Mouse (Mus musculus) forebrain, embryonic 15.5 days (tissue): ENCODE measurements around the gene 2410004B18Rik. TPM values are rescaled to one million over a fixed set of nuclear protein-coding genes. Genes with fewer than 3 reads are reported as not detected.

ENCODE experiments used
- ATAC-seq: fragments of 200-750 bp; cut with Nextera tagmentation; replicated peaks from 2 replicates; pipeline ENCODE4 v1.8.0; 2017; ENCODE audit warnings: mild to moderate bottlenecking, moderate TSS enrichment, moderate library complexity
- H3K27ac ChIP-seq: fragments of 300-500 bp; sonication (generic); replicated peaks from 2 replicates; pipeline ENCODE4 v1.5.1; 2015; ENCODE audit warnings: mild to moderate bottlenecking, inconsistent platforms
- H3K27me3 ChIP-seq: fragments of 300-500 bp; sonication (generic); 2 replicates; pipeline ENCODE4 v1.6.1; 2015; ENCODE audit warnings: inconsistent platforms
- H3K36me3 ChIP-seq: fragments of 300-500 bp; sonication (generic); 2 replicates; pipeline ENCODE4 v1.6.1; 2015; ENCODE audit warnings: mild to moderate bottlenecking, inconsistent platforms
- H3K4me1 ChIP-seq: fragments of 300-500 bp; sonication (generic); 2 replicates; pipeline ENCODE4 v1.6.1; 2015; ENCODE audit warnings: inconsistent platforms
- H3K4me2 ChIP-seq: fragments of 300-500 bp; sonication (generic); replicated peaks from 2 replicates; pipeline ENCODE4 v1.6.1; 2015; ENCODE audit warnings: mild to moderate bottlenecking, inconsistent platforms
- H3K4me3 ChIP-seq: fragments of 300-500 bp; sonication (generic); 2 replicates; pipeline ENCODE4 v1.5.1; 2015; ENCODE audit warnings: mild to moderate bottlenecking, inconsistent platforms
- H3K9ac ChIP-seq: fragments of 300-500 bp; sonication (generic); replicated peaks from 2 replicates; pipeline ENCODE4 v1.6.1; 2015; ENCODE audit warnings: mild to moderate bottlenecking, inconsistent platforms
- H3K9me3 ChIP-seq: fragments of 300-500 bp; sonication (generic); 2 replicates; pipeline ENCODE4 v1.6.1; 2016; ENCODE audit warnings: inconsistent platforms
- WGBS: fragments of 180-500 bp; shearing (Covaris S2); methylation state at CpG from one replicate; pipeline ENCODE4 v1.1.7; 2015; ENCODE audit warnings: mixed read lengths; 5-methylcytosine and 5-hydroxymethylcytosine counted together
- polyA plus RNA-seq: library from polyadenylated mRNA; unstranded; fragments of >200 nt; fragmentation: Nextera tagmentation; extraction: Ambion mirVana; gene quantifications from 2 replicates; pipeline ENCODE4 v1.2.1, GENCODE M21; 2015

2410004B18Rik gene
- polyA plus RNA-seq, 1 experiment from 2014 or later: 80.1 TPM

- peaks cover 32% of the 10 kb centered on the region for H3K4me1 ChIP-seq
- H3K4me2 ChIP-seq: peak overlapping the region; percentile 81
- peak; percentile 9 for ATAC-seq
- peak overlapping the region; percentile 97 for H3K9ac ChIP-seq
- H3K27me3 ChIP-seq: no peaks in the 10 kb centered on the region
- H3K4me3 ChIP-seq: peak overlapping the region; percentile 97
- 20% methylated on average over 47 of the region's 50 CpGs for WGBS
- peak overlapping the region; percentile 84 for H3K27ac ChIP-seq
- H3K36me3 ChIP-seq: peaks cover 12% of the 10 kb centered on the region
- no peaks in the 10 kb centered on the region for H3K9me3 ChIP-seq
These were observed 863 bp downstream of the 2410004B18Rik start for GRCm38 (mm10) chr3:145938405-145939349.

GRCm38 (mm10) chr3:145939402-145939801 lies 1.6 kb downstream of the 2410004B18Rik start:
- Histone ChIP-seq H3K27me3 (no peaks in the 10 kb centered on the region), H3K36me3 (peaks cover 18% of the 10 kb centered on the region), H3K4me1 (peaks cover 32% of the 10 kb centered on the region), H3K4me3 (peak overlapping the region; percentile 97), H3K9me3 (no peaks in the 10 kb centered on the region), H3K27ac (no peak overlapping the region), H3K9ac (peak overlapping the region; percentile 97), H3K4me2 (peak overlapping the region; percentile 81)
- ATAC-seq: no peak
- 80% methylated on average over 12 of the region's 12 CpGs for WGBS

- H3K4me1 ChIP-seq: peaks cover 32% of the 10 kb centered on the region
- H3K9ac ChIP-seq: 0 out of 2 replicates have a peak overlapping the region, but pooled peaks have one; percentile 7
- no peak overlapping the region for H3K4me3 ChIP-seq
- 77% methylated on average over 4 of the region's 4 CpGs for WGBS
- no peaks in the 10 kb centered on the region for H3K27me3 ChIP-seq
- H3K36me3 ChIP-seq: peaks cover 24% of the 10 kb centered on the region
- ATAC-seq: no peak
- H3K27ac ChIP-seq: no peak overlapping the region
- H3K9me3 ChIP-seq: no peaks in the 10 kb centered on the region
- H3K4me2 ChIP-seq: no peak overlapping the region
These were observed 2.2 kb downstream of the 2410004B18Rik start for GRCm38 (mm10) chr3:145939971-145940370.

GRCm38 (mm10) chr3:145941971-145942370 lies 4.2 kb downstream of the 2410004B18Rik start:
- Histone ChIP-seq H3K27me3 (no peaks in the 10 kb centered on the region), H3K36me3 (peaks cover 33% of the 10 kb centered on the region), H3K4me2 (no peak overlapping the region), H3K9me3 (no peaks in the 10 kb centered on the region), H3K4me3 (no peak overlapping the region), H3K27ac (no peak overlapping the region), H3K4me1 (peaks cover 32% of the 10 kb centered on the region), H3K9ac (no peak overlapping the region)
- WGBS: 13% methylated on average over 3 of the region's 3 CpGs
- ATAC-seq: no peak

- H3K27ac ChIP-seq: no peak overlapping the region
- no peak overlapping the region for H3K9ac ChIP-seq
- H3K4me3 ChIP-seq: no peak overlapping the region
- no peaks in the 10 kb centered on the region for H3K9me3 ChIP-seq
- H3K4me1 ChIP-seq: peaks cover 20% of the 10 kb centered on the region
- ATAC-seq: no peak
- peaks cover 4% of the 10 kb centered on the region; the same call in 1 of the 2 replicates for H3K27me3 ChIP-seq
- 84% methylated on average over 7 of the region's 7 CpGs for WGBS
- no peak overlapping the region for H3K4me2 ChIP-seq
- H3K36me3 ChIP-seq: peaks cover 33% of the 10 kb centered on the region
These were observed 6.5 kb downstream of the 2410004B18Rik start for GRCm38 (mm10) chr3:145944348-145944747.

- Histone ChIP-seq H3K9ac (no peak overlapping the region), H3K9me3 (no peaks in the 10 kb centered on the region), H3K27ac (no peak overlapping the region), H3K27me3 (peaks cover 4% of the 10 kb centered on the region; the same call in 1 of the 2 replicates), H3K4me1 (peaks cover 16% of the 10 kb centered on the region), H3K4me3 (no peak overlapping the region), H3K36me3 (peaks cover 28% of the 10 kb centered on the region), H3K4me2 (no peak overlapping the region)
- no peak for ATAC-seq
- WGBS: 92% methylated on average over 3 of the region's 3 CpGs
These were observed 8.1 kb downstream of the 2410004B18Rik start for GRCm38 (mm10) chr3:145945904-145946303.

GRCm38 (mm10) chr3:145946654-145947053 lies 8.8 kb downstream of the 2410004B18Rik start:
- 65% methylated on average over 2 of the region's 2 CpGs for WGBS
- Histone ChIP-seq H3K27ac (no peak overlapping the region), H3K4me2 (no peak overlapping the region)

GRCm38 (mm10) chr3:145947539-145948204 lies 9.9 kb downstream of the 2410004B18Rik start:
- peak; percentile 74 for ATAC-seq
- WGBS: 17% methylated on average over 6 of the region's 6 CpGs
- no peak overlapping the region for H3K4me2 ChIP-seq
- no peak overlapping the region for H3K9ac ChIP-seq
- peaks cover 22% of the 10 kb centered on the region for H3K36me3 ChIP-seq
- peaks cover 4% of the 10 kb centered on the region; the same call in 1 of the 2 replicates for H3K27me3 ChIP-seq
- H3K27ac ChIP-seq: no peak overlapping the region
- peaks cover 10% of the 10 kb centered on the region for H3K4me1 ChIP-seq
- H3K4me3 ChIP-seq: no peak overlapping the region
- no peaks in the 10 kb centered on the region for H3K9me3 ChIP-seq

More at GRCm38 (mm10) chr3:145946654-145947053, 8.8 kb downstream of the 2410004B18Rik start:
- Histone ChIP-seq H3K9me3 (no peaks in the 10 kb centered on the region), H3K4me3 (no peak overlapping the region), H3K36me3 (peaks cover 23% of the 10 kb centered on the region), H3K27me3 (peaks cover 4% of the 10 kb centered on the region; the same call in 1 of the 2 replicates), H3K4me1 (peaks cover 13% of the 10 kb centered on the region), H3K9ac (no peak overlapping the region)
- ATAC-seq: no peak

GRCm38 (mm10) chr3:145950034-145950814 lies 12.4 kb downstream of the 2410004B18Rik start:
- Histone ChIP-seq H3K4me1 (peaks cover 10% of the 10 kb centered on the region), H3K36me3 (0 out of 2 replicates have a peak, but pooled peaks cover 7% of the 10 kb centered on the region), H3K9ac (0 out of 2 replicates have a peak overlapping the region, but pooled peaks have one; percentile 13), H3K27ac (no peak overlapping the region), H3K4me3 (peak overlapping the region; percentile 15; the same call in 1 of the 2 replicates), H3K4me2 (peak overlapping the region; percentile 38), H3K9me3 (no peaks in the 10 kb centered on the region), H3K27me3 (peaks cover 4% of the 10 kb centered on the region; the same call in 1 of the 2 replicates)
- 6% methylated on average over 15 of the region's 15 CpGs for WGBS
- ATAC-seq: peak; percentile 86

- 38% methylated on average over 5 of the region's 5 CpGs for WGBS
- H3K4me2 ChIP-seq: peak overlapping the region; percentile 38; the same call in 1 of the 2 replicates
- no peak overlapping the region for H3K4me3 ChIP-seq
- H3K9me3 ChIP-seq: no peaks in the 10 kb centered on the region
- peaks cover 10% of the 10 kb centered on the region for H3K4me1 ChIP-seq
- 0 out of 2 replicates have a peak, but pooled peaks cover 1% of the 10 kb centered on the region for H3K36me3 ChIP-seq
- H3K9ac ChIP-seq: no peak overlapping the region
- H3K27ac ChIP-seq: no peak overlapping the region
- peaks cover 4% of the 10 kb centered on the region; the same call in 1 of the 2 replicates for H3K27me3 ChIP-seq
- no peak for ATAC-seq
These were observed 13.0 kb downstream of the 2410004B18Rik start for GRCm38 (mm10) chr3:145950815-145951130.
